ENCODE assay signal across 25 mouse cellular contexts in the genomic region with DNA sequence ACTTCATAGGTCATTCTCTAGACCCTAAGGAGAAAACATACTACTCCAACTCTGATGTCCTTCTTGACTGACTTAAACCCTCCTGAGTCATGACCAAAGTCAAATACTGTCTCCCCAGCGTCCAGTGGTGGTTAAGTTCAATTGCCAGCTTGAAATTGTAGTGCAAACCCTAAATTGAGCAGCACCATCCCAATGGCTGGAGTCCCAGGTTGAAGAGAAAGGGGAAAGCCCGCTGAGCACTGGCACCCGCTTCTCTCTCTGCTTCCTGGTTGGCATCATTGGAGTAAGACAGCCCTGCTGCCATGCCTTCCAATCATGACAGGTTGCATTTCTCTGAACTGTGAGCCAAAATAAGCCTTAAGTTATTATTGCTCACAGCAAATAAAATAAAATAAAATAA.
"Had no signal": no experiment of that assay in that cellular context is flagged by ENCODE, and none has a peak within 500 bp of the region (broad histone marks: within the 10 kb centered on the region; RNA-seq: fewer than 3 reads in every experiment).

No protein-coding gene starts in this region.

- H3K4me3 ChIP-seq: embryonic facial prominence, embryonic 10.5 days; embryonic facial prominence, embryonic 12.5 days; embryonic facial prominence, embryonic 13.5 days; embryonic facial prominence, embryonic 15.5 days; erythroblast, embryonic 14.5 days; forebrain, embryonic 10.5 days; forebrain, embryonic 12.5 days; forebrain, embryonic 13.5 days; forebrain, embryonic 15.5 days; gastrocnemius, adult 2 months; heart, adult 2 months had no signal

- H3K9me3 ChIP-seq: embryonic facial prominence, embryonic 10.5 days; embryonic facial prominence, embryonic 12.5 days; embryonic facial prominence, embryonic 13.5 days; embryonic facial prominence, embryonic 15.5 days; forebrain, embryonic 10.5 days; forebrain, embryonic 12.5 days; forebrain, embryonic 13.5 days; forebrain, embryonic 15.5 days had no signal

- DNase-seq: cerebellum, adult 2 months; cerebellum, adult 8-10 months; cerebellum, adult 9-10 months; cerebellum, adult 9-11 months; cerebellum, postnatal 10 days; cerebellum, postnatal 14 days; cerebellum, postnatal 25 days; cerebellum, postnatal 36 days; embryo, embryonic 11 days; forebrain, postnatal 0 days; gastrocnemius, adult 2 months; gastrocnemius, postnatal 10 days; gastrocnemius, postnatal 14 days; gastrocnemius, postnatal 25 days; gastrocnemius, postnatal 36 days; heart, adult 2 months had no signal

- H3K36me3 ChIP-seq: embryonic facial prominence, embryonic 10.5 days; embryonic facial prominence, embryonic 12.5 days; embryonic facial prominence, embryonic 13.5 days; embryonic facial prominence, embryonic 15.5 days; forebrain, embryonic 10.5 days; forebrain, embryonic 12.5 days; forebrain, embryonic 15.5 days had no signal

- H3K4me1 ChIP-seq: embryonic facial prominence, embryonic 10.5 days; embryonic facial prominence, embryonic 12.5 days; embryonic facial prominence, embryonic 13.5 days; embryonic facial prominence, embryonic 15.5 days; forebrain, embryonic 10.5 days had no signal

- H3K27ac ChIP-seq: embryonic facial prominence, embryonic 10.5 days; embryonic facial prominence, embryonic 12.5 days; embryonic facial prominence, embryonic 13.5 days; embryonic facial prominence, embryonic 15.5 days; forebrain, embryonic 10.5 days; forebrain, embryonic 12.5 days; forebrain, embryonic 13.5 days; forebrain, embryonic 15.5 days; gastrocnemius, adult 2 months; heart, adult 2 months had no signal

- H3K27me3 ChIP-seq: embryonic facial prominence, embryonic 12.5 days; embryonic facial prominence, embryonic 13.5 days; embryonic facial prominence, embryonic 15.5 days; forebrain, embryonic 12.5 days; forebrain, embryonic 13.5 days; forebrain, embryonic 15.5 days had no signal
